In the genomic region with DNA sequence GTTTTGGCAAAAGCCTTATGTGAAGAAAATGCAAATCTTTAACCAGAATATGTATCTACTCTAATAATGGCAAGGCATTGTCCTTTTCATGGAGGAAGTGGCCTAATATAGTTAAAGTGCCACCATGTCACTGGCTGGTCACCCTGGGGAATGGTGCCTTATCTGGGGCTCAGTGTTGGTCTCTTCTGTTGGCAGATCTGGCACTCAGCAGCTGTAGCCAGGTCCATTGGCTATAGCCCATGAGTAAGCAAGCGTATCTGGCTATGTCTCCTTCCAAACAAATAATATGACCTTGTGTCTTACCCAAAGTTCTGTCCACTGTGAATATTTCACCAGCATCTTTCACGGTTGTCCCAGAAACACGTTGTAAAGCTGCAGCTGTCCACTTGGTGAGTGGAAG, we compare ENCODE assay signal across 27 mouse cellular contexts.
"Had no signal": no experiment of that assay in that cellular context is flagged by ENCODE, and none has a peak within 500 bp of the region (broad histone marks: within the 10 kb centered on the region; RNA-seq: fewer than 3 reads in every experiment).

No protein-coding gene starts in this region.

- H3K27me3 ChIP-seq: embryonic facial prominence, embryonic 12.5 days; embryonic facial prominence, embryonic 13.5 days; embryonic facial prominence, embryonic 15.5 days; forebrain, embryonic 12.5 days; forebrain, embryonic 13.5 days; forebrain, embryonic 15.5 days had no signal

- H3K9ac ChIP-seq: embryonic facial prominence, embryonic 12.5 days; embryonic facial prominence, embryonic 13.5 days; embryonic facial prominence, embryonic 15.5 days; forebrain, embryonic 12.5 days; forebrain, embryonic 13.5 days; forebrain, embryonic 15.5 days; forebrain, postnatal 0 days had no signal

- H3K9me3 ChIP-seq: embryonic facial prominence, embryonic 10.5 days; embryonic facial prominence, embryonic 12.5 days; embryonic facial prominence, embryonic 13.5 days; embryonic facial prominence, embryonic 15.5 days; forebrain, embryonic 10.5 days; forebrain, embryonic 12.5 days; forebrain, embryonic 13.5 days; forebrain, embryonic 15.5 days had no signal

- H3K4me1 ChIP-seq: embryonic facial prominence, embryonic 10.5 days; embryonic facial prominence, embryonic 12.5 days; embryonic facial prominence, embryonic 13.5 days; embryonic facial prominence, embryonic 15.5 days; forebrain, embryonic 10.5 days; forebrain, embryonic 13.5 days; forebrain, embryonic 15.5 days had no signal

- H3K27ac ChIP-seq: embryonic facial prominence, embryonic 10.5 days; embryonic facial prominence, embryonic 12.5 days; embryonic facial prominence, embryonic 13.5 days; embryonic facial prominence, embryonic 15.5 days; forebrain, embryonic 10.5 days; forebrain, embryonic 12.5 days; forebrain, embryonic 13.5 days; forebrain, embryonic 15.5 days; gastrocnemius, adult 2 months had no signal

- H3K4me3 ChIP-seq: embryonic facial prominence, embryonic 10.5 days; embryonic facial prominence, embryonic 12.5 days; embryonic facial prominence, embryonic 13.5 days; embryonic facial prominence, embryonic 15.5 days; erythroblast, embryonic 14.5 days; forebrain, embryonic 10.5 days; forebrain, embryonic 12.5 days; forebrain, embryonic 13.5 days; forebrain, embryonic 15.5 days; gastrocnemius, adult 2 months; heart, adult 2 months had no signal

- DNase-seq: cerebellum, adult 8-10 months; cerebellum, adult 9-10 months; cerebellum, adult 9-11 months; cerebellum, postnatal 10 days; cerebellum, postnatal 14 days; cerebellum, postnatal 25 days; cerebellum, postnatal 36 days; embryo, embryonic 11 days; forebrain, postnatal 0 days; gastrocnemius, adult 2 months; gastrocnemius, postnatal 10 days; gastrocnemius, postnatal 14 days; gastrocnemius, postnatal 25 days; gastrocnemius, postnatal 36 days; heart, adult 11 months; heart, adult 2 months had no signal

- H3K36me3 ChIP-seq: embryonic facial prominence, embryonic 10.5 days; embryonic facial prominence, embryonic 12.5 days; embryonic facial prominence, embryonic 13.5 days; embryonic facial prominence, embryonic 15.5 days; forebrain, embryonic 10.5 days; forebrain, embryonic 12.5 days; forebrain, embryonic 15.5 days had no signal

- H3K4me2 ChIP-seq: embryonic facial prominence, embryonic 12.5 days; embryonic facial prominence, embryonic 13.5 days; embryonic facial prominence, embryonic 15.5 days; forebrain, embryonic 12.5 days; forebrain, embryonic 13.5 days; forebrain, embryonic 15.5 days had no signal

- ATAC-seq: forebrain, embryonic 13.5 days; forebrain, embryonic 14.5 days; forebrain, embryonic 15.5 days; forebrain, embryonic 16.5 days; forebrain, postnatal 0 days had no signal
